Mouse (Mus musculus): ENCODE results near the gene Sptbn1. TPM values are rescaled to one million over a fixed set of nuclear protein-coding genes. Genes with fewer than 3 reads are reported as not detected.

Gene Sptbn1
- polyA plus RNA-seq (2017; shearing (Covaris generic)), result 112 TPM

GRCm38 (mm10) chr11:30267892-30268647, at the start of gene Sptbn1:
Gene Sptbn1 (minus strand): TSS chr11:30268175.

Other genes starting within 250 kb of the Sptbn1 start
- 0.28 TPM for gene Eml6, start 242.1 kb downstream of the Sptbn1 start, polyA plus RNA-seq (2017; shearing (Covaris generic))
- not detected for gene 4930505A04Rik, start 203.7 kb upstream of the Sptbn1 start, polyA plus RNA-seq (2017; shearing (Covaris generic))